Mouse (Mus musculus) embryonic stem cell, embryonic (primary cell): ENCODE data around the gene Enah.

ENCODE experiments used
- CTCF ChIA-PET, 4 experiments: fragments of 300-600 bp in 2 of 4; fragments of 350-600 bp in 2 of 4; sonication (Branson Sonifier 250); formaldehyde crosslinking; loops; one replicate each; lab custom pipeline; 2022; ENCODE audit warnings: inconsistent platforms in 2 of 4; lab: Charles Lee
- POLR2A ChIA-PET, 4 experiments: fragments of 300-600 bp in 2 of 4; fragments of 350-600 bp in 2 of 4; sonication (Branson Sonifier 250); formaldehyde crosslinking; loops; one replicate each; lab custom pipeline; 2022; ENCODE audit warnings: antibody characterized with exemption in 4 of 4, inconsistent platforms in 1 of 4; lab: Charles Lee

Gene Enah

DNA sequence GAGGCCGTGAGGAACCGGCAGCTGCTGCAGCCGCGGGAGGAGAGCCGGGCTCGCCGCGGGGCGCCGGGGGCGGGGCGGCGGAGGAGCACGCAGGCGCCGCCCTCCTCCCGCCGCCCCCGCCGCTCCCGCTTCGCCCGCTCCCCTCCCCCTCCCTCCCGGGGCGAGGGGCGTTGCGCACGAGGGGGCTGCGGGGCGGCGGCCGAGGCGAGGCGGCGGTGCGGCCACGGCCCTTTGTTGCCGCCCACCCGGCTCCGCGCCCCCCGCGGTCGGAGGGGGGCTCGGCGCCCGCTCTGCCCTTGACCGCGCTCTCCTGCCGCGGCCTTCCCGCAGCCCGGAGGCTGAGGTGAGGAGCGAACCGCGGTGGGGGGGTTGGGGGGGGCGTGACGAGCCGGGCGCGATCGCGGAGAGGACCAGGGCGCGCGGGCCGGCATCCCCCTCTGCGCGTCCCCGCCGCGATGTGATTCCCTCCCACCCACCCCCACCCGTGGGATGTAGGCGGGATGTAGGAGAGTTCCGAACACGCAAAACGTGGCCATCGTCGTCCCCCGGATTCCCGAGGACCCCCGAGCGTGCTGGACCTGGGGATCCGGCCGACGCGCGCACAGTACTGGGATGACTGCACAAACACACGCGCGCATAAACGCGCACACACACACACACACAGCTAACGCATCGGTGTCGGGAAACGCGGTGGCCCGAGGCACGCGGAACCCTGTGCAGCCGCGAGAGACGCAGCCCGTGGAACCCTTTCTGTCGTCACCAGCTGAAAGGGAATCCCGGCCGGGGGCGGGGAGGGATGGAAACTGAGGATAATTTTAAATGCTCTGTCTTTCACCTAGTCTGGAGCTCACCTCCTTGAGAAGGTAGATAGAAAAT, at the start of gene Enah:
TSS of gene Enah (minus strand) at position 65 of the 876 bp plus-strand sequence.
- CTCF ChIA-PET, result interaction anchor here (0.5 to 1.4 kb wide), 6 partner anchors 104 to 250 kb away, joined by 3 to 10 read pairs (median 3); partner anchors contain the start of gene Srp9 (in 2 of the 4)
- POLR2A ChIA-PET, result interaction anchor here (0.5 to 10.8 kb wide), 44 partner anchors 8 to 625 kb away, joined by 3 to 170 read pairs (median 4); partner anchors contain the start of gene Srp9 (in 2 of the 4)

DNA sequence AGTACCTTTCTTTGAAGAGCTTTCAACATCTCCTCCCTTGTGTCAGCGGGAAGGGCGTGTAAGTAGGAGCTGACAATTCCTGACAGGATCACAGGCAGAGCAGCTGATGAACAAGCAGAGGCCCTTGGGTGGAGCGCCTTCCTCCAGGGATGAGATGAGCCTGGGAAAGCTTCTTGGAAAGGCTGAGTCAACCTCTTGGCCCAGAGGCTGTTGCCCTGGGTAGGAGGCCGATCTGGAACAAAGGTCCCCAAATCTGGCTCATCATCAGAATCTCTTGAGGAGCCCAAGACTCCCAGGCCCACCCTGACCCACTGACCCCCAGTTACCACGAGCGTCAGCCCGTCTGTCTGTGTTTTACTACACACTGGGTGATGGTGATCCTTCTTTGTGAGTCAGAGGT, 48.3 kb upstream of the Enah start:
- POLR2A ChIA-PET, result interaction anchor here in 3 of 4 experiments (0.7 to 2.5 kb wide), 26 partner anchors 9 to 174 kb away, joined by 3 to 12 read pairs (median 4); no protein-coding TSS in a partner anchor

DNA sequence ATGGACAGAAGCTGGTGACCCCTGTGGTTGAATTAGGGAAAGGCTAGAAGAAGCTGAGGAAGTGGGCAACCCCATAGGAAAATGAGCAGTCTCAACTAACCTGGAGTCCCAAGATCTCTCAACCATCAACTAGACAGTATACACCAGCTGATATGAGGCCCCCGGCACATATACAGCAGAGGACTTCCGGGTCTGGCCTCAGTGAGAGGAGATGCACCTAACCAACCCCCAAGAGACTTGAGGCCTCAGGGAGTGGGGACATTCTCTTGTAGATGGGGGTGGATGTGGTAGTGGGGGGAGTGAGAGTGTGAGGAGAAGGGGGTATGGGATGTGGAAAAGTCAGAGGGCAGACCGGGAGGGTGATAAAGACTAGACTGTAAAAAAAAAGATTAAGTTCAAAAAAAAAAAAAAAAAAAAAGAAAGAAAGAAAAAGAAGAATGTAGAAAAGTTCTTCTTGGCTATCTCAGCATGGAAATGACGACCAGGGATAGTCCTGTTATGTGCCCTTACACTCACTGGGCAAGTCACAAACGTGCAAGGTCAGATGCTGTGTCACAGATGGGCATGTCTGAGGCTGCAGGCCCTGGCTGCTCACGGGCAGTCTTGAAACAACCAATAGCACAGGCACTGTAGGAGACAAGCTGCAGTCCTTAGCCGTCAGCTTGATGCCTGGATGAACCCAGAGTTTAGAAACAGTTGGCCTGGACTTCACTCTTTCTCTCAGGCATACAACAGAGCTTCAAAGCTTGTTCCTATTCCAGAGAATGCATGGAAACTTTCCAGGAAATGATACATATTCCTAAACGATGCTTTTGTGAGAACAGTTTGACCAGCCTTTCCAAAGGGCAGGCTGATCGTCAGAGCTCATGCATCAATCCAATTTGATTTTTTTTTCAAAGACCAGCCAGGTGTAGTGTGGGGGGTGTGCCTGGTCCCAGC, 47.0 kb upstream of the Enah start:
- ChIA-PET CTCF (interaction anchor here in 3 of 4 experiments (0.9 to 1.6 kb wide), 6 partner anchors 22 to 178 kb away, joined by 3 to 6 read pairs (median 5); partner anchors contain the start of gene Srp9 (in 1 of the 3)), POLR2A (interaction anchor here (0.6 to 2.5 kb wide), 27 partner anchors 9 to 492 kb away, joined by 3 to 12 read pairs (median 4); no protein-coding TSS in a partner anchor)

More for the DNA sequence above, 48.3 kb upstream of the Enah start:
- CTCF ChIA-PET, result interaction anchor here in 3 of 4 experiments (0.5 to 1.6 kb wide), 5 partner anchors 21 to 240 kb away, joined by 3 to 6 read pairs (median 3); partner anchors contain the start of gene Srp9 (in 1 of the 3)

DNA sequence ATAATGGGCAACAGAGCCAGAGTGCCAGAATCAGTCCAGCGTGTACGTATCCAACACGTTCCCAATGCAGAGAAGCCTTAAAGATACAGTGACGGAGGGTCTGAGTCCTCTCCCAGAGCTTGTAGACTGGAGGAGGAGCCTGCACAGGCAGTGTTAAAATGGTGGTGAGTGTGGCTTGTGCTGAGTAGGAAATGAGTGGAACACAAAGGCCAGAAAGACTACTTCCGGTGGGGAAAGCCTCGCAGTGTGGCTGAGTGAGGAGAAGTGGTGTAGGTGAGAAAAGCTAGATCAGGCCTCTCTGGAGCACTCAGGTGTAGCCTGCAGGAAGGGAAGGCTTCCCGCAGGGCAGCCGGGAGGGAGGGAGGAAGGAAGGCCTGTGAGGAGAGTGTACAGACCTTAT, 43.9 kb upstream of the Enah start:
- ChIA-PET CTCF (interaction anchor here (0.6 to 2.1 kb wide), 10 partner anchors 9 to 499 kb away, joined by 3 to 7 read pairs (median 4); partner anchors contain the start of gene Srp9 (in 1 of the 4)), POLR2A (interaction anchor here (0.6 to 3.7 kb wide), 42 partner anchors 9 to 221 kb away, joined by 3 to 18 read pairs (median 5); partner anchors contain the start of genes Enah (in 1 of the 4), Lbr (in 1 of the 4) and Srp9 (in 1 of the 4))

- CTCF ChIA-PET, result interaction anchor here in 1 of 4 experiments (1.2 to 2.1 kb wide), 2 partner anchors 61 to 182 kb away, joined by 3 to 5 read pairs; no protein-coding TSS in a partner anchor
- POLR2A ChIA-PET, result interaction anchor here in 2 of 4 experiments (1.2 to 3.7 kb wide), 19 partner anchors 8 to 220 kb away, joined by 3 to 18 read pairs (median 5); partner anchors contain the start of genes Srp9 (in 2 of the 2), Enah (in 1 of the 2) and Lbr (in 1 of the 2)
Observed at GRCm38 (mm10) chr1:182062801-182063200, 43.0 kb upstream of the Enah start.

DNA sequence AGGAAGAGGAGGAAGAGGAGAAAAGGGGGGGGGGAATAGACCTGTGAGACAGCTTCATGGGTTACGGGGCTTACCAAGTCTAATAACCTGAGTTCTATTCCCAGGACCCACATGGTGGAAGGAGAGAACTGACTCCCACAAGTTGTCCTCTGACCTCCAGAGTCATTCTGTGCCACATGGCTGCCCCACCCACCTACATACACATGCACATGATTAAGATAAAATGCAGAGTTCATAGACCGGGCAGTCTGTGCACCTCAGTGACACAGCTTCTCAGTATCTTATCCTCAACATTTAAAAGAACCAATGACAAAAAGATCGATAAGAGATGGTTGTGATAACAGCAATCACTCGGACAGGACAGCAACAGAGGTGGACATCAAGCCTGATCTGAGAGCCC, 41.4 kb upstream of the Enah start:
- POLR2A ChIA-PET, result interaction anchor here in 2 of 4 experiments (0.9 to 3.7 kb wide), 9 partner anchors 8 to 33 kb away, joined by 3 to 13 read pairs (median 4); no protein-coding TSS in a partner anchor
- CTCF ChIA-PET, result no interaction called here

- POLR2A ChIA-PET, result interaction anchor here in 2 of 4 experiments (0.9 to 3.2 kb wide), 10 partner anchors 9 to 211 kb away, joined by 3 to 11 read pairs (median 6); no protein-coding TSS in a partner anchor
- CTCF ChIA-PET, result interaction anchor here in 1 of 4 experiments (1.2 kb wide), 1 partner anchor 56 kb away, joined by 3 read pairs; no protein-coding TSS in a partner anchor
Observed at GRCm38 (mm10) chr1:182059806-182060205, 40.0 kb upstream of the Enah start.

DNA sequence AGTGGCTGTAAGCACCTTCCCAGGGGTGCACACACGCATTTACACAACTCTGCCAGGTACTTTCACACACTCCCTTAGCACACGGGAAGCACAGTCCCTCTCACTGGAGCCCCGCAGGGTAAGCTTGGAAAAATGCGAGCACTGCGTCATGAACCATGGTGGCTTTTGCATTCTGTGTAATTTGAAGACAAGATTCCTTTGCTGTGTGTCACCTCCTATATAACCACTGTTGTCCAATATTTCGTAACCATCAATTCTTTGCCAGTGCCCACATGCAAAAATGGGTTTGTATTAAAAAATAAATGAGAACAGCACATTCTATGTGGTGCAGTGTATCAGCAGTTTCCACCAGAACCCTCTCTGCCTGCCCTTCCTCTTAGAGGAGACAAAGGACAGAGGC, 38.2 kb upstream of the Enah start:
- ChIA-PET CTCF (interaction anchor here in 1 of 4 experiments (0.7 kb wide), 1 partner anchor 404 kb away, joined by 6 read pairs; no protein-coding TSS in a partner anchor), POLR2A (interaction anchor here in 3 of 4 experiments (0.6 to 3.2 kb wide), 13 partner anchors 8 to 109 kb away, joined by 3 to 11 read pairs (median 4); no protein-coding TSS in a partner anchor)

- POLR2A ChIA-PET, result interaction anchor here (0.5 to 5.0 kb wide), 43 partner anchors 8 to 881 kb away, joined by 3 to 34 read pairs (median 5); partner anchors contain the start of genes Enah (in 2 of the 4) and Srp9 (in 1 of the 4)
- CTCF ChIA-PET, result interaction anchor here (0.6 to 1.5 kb wide), 6 partner anchors 9 to 434 kb away, joined by 3 to 6 read pairs (median 3); partner anchors contain the start of gene Srp9 (in 1 of the 4)
Observed at GRCm38 (mm10) chr1:182055122-182055521, 35.3 kb upstream of the Enah start.

DNA sequence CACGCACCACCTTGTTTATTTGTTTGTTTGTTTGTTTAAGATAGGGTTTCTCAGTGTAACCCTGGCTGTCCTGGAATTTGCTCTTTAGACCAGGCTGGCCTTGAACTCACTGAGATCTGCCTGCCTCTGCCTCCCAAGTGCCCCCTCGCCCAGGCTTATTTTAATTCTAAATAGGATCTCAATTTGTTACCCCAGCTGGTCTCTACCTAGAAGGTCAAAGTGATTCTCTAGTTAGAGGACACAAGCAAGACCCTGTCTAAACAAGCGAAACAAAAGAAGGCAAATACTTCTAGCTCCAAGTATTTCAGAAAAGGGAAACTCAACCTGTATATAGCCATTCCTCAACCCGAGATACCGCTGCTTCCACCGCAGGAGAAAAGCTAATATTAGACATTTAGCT, 34.9 kb upstream of the Enah start:
- CTCF ChIA-PET, result interaction anchor here (0.6 to 1.5 kb wide), 6 partner anchors 9 to 435 kb away, joined by 3 to 6 read pairs (median 4); partner anchors contain the start of gene Srp9 (in 1 of the 4)
- POLR2A ChIA-PET, result interaction anchor here (0.5 to 5.0 kb wide), 40 partner anchors 9 to 880 kb away, joined by 3 to 34 read pairs (median 5); partner anchors contain the start of genes Enah (in 2 of the 4) and Srp9 (in 1 of the 4)

GRCm38 (mm10) chr1:182052973-182053372, 33.2 kb upstream of the Enah start:
- ChIA-PET POLR2A (interaction anchor here in 3 of 4 experiments (0.7 to 5.0 kb wide), 20 partner anchors 8 to 77 kb away, joined by 3 to 34 read pairs (median 4); no protein-coding TSS in a partner anchor), CTCF (interaction anchor here in 2 of 4 experiments (0.5 to 1.0 kb wide), 2 partner anchors 164 to 1646 kb away, joined by 3 read pairs; no protein-coding TSS in a partner anchor)

DNA sequence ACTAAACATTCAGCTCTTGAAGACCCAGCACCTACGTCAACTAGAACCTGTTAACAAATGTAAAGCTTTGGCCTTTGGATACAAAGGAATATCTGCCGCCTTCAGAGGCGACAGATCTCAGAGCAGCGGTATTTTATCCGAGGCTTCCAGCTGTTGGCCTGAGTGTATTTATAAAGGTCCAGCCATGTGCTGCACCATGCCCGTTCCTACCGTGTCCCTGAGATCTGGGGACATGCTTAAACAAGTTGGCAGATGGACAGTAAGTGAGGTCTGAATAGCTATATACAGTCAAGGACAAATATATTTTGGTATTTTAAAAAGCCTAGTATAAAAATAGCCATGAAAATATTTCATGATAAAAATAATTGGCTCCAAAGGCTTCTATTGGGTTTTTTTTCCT, 32.6 kb upstream of the Enah start:
- ChIA-PET CTCF (interaction anchor here in 2 of 4 experiments (0.5 to 1.6 kb wide), 2 partner anchors 72 to 1646 kb away, joined by 3 read pairs; no protein-coding TSS in a partner anchor), POLR2A (interaction anchor here in 3 of 4 experiments (0.6 to 5.0 kb wide), 15 partner anchors 10 to 76 kb away, joined by 3 to 34 read pairs (median 4); no protein-coding TSS in a partner anchor)

DNA sequence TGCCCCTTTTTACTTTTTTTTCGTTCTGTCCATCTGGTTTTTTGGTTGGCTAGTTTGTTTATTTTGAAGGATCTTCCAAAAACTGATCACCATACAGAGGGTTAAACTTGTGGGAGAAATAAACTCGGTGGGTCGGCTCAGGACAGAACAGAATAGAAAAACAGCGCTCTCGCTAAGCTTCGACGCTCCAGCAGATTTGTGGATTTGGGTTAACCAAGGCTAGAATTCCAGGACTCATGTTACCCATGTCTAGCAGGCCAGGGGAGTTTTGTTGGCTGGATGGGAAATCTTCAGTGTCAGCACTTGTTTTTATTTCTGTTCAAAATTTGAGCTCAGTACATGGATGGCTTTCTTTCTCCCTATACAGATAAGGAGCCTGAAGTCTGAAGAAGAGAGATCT, 30.0 kb upstream of the Enah start:
- POLR2A ChIA-PET, result interaction anchor here (0.8 to 2.0 kb wide), 13 partner anchors 9 to 53 kb away, joined by 3 to 8 read pairs (median 4); no protein-coding TSS in a partner anchor
- CTCF ChIA-PET, result interaction anchor here in 2 of 4 experiments (0.5 to 0.9 kb wide), 3 partner anchors 78 to 902 kb away, joined by 3 to 6 read pairs (median 3); no protein-coding TSS in a partner anchor

GRCm38 (mm10) chr1:182048101-182048500, 28.3 kb upstream of the Enah start:
- CTCF ChIA-PET, result no interaction called here
- POLR2A ChIA-PET, result interaction anchor here in 1 of 4 experiments (1.7 kb wide), 1 partner anchor 20 kb away, joined by 5 read pairs; no protein-coding TSS in a partner anchor

DNA sequence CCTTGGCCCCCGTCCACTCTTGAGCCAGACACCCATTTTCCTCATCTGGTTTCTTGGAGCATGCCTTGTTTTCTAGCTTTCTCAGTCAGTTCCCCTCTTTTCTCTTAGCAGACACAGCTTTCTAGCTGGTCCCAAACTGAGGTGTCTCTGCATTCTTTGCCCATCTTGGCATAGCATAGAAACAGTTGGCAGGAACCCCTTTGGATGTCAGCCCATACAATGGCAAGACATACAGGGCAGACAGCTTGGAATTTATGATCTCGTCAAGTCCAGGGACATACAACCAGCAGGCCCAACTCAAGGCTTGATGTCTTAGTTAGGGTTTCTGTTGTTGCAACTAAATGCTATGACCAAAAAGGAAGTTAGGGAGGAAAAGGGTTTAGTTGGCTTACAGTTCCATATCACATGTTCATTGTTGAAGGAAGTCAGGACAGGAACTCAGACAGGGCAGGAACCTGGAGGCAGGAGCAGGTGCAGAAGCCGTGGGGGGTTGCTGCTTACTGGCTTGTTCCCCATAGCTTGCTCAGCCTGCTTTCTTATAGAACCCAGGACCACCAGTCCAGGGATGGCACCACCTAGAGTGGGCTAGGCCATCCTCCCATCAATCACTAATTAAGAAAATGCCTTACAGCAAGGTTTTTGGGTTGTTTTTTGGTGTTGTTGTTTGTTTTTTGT, 27.4 kb upstream of the Enah start:
- POLR2A ChIA-PET, result interaction anchor here in 2 of 4 experiments (0.6 to 3.4 kb wide), 4 partner anchors 8 to 806 kb away, joined by 3 to 15 read pairs (median 6); no protein-coding TSS in a partner anchor
- CTCF ChIA-PET, result no interaction called here
